Mouse (Mus musculus) testis, adult 2 months (tissue): ENCODE measurements at regions not wholly inside any gene's neighbourhood (a gene's known extent, or its start where the extent isn't known, plus 50 kb on each side); places are given as distances from the start of the nearest gene placed in this dataset.

Experiments
- CTCF ChIP-seq: fragments of 200-500 bp; IDR thresholded peaks from 2 replicates; pipeline ENCODE4 v1.5.1; 2012; ENCODE audit warnings: low read depth, mild to moderate bottlenecking, inconsistent platforms, low read length, moderate library complexity; ENCODE audit not compliant: control insufficient read depth, insufficient read depth, insufficient replicate concordance
- POLR2A ChIP-seq: fragments of 200-500 bp; IDR thresholded peaks from 2 replicates; pipeline ENCODE4 v1.6.1; 2012; ENCODE audit warnings: low read depth, mild to moderate bottlenecking, inconsistent platforms, low read length, moderate library complexity; ENCODE audit not compliant: control insufficient read depth

GRCm38 (mm10) chr7:90041565-90042024 lies 60.8 kb upstream of the Eed start:
- TF ChIP-seq CTCF (no peak), POLR2A (no peak)
